Mouse (Mus musculus): ENCODE measurements at regions not wholly inside any gene's neighbourhood (a gene's known extent, or its start where the extent isn't known, plus 50 kb on each side); places are given as distances from the start of the nearest gene placed in this dataset.
A peak's percentile ranks its signal among the peaks of the same experiment; 100 is the strongest.

GRCm38 (mm10) chr15:59232290-59232689 lies 343.2 kb downstream of the Gm49356 start:
- Histone ChIP-seq H3K4me1 (ENCODE audit: control insufficient read depth, insufficient read depth, low read length) (no peaks in the 10 kb centered on the region; the same call in 1 of the 2 replicates), H3K36me3 (ENCODE audit: control insufficient read depth, insufficient read depth, low read length) (no peaks in the 10 kb centered on the region), H3K79me2 (ENCODE audit: control insufficient read depth, insufficient read depth, low read length) (no peaks in the 10 kb centered on the region), H3K27me3 (ENCODE audit: control insufficient read depth, insufficient read depth, low read length) (no peaks in the 10 kb centered on the region), H3K4me3 (ENCODE audit: insufficient read depth, low read depth, low read length) (no peak overlapping the region), H3K9ac (ENCODE audit: low read depth, low read length) (no peak overlapping the region), H3K27ac (replicated peaks; ENCODE audit: insufficient read depth, low read depth, low read length) (no peak overlapping the region)
- 80% methylated on average over 5 of the region's 5 CpGs for WGBS
- DNase-seq (ENCODE audit: extremely low read depth, low read depth, low spot score): no peak
- TF ChIP-seq CTCF (IDR thresholded peaks at IDR 0.05; ENCODE audit: low read depth, low read length): no peak

DNA sequence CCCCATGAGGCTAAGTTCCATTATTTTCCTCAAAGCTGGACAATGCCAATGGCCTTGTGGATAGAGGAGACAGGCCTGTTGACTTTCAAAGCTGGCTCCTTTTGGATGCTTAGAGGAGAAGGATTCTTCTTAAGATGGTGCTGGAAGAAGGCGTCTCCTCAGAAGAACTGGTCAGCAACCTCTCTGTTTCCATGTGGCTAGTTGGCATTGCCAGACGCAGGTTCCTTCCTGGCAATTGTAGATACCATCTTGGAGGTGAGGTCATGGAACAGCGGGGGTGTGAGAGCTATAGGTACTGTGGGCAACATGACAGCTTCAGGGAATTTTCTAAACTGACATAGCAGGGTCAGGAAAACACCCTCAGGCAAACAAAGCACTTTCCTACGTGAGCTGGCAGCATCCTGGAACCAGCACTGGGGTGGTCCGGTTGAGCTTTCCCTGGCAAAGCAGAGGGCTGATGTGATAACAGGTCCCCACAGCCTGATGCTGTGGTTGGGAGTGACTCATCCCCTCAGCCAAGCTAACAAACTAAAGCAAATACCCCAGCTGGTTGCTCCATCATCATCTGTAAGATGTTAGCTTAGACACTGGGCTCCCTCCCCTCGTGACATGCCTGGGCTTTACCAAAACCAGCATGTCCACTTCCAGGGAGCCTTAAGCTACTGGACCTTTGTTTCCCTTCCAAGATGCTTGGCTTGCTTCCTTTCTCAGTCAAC lies 348.5 kb downstream of the Gm49356 start:
- H3K27ac ChIP-seq (replicated peaks; ENCODE audit: insufficient read depth, low read depth, low read length): no peak overlapping the region
- no peak overlapping the region for H3K9ac ChIP-seq (ENCODE audit: low read depth, low read length)
- H3K79me2 ChIP-seq (ENCODE audit: control insufficient read depth, insufficient read depth, low read length): no peaks in the 10 kb centered on the region
- H3K4me3 ChIP-seq (ENCODE audit: insufficient read depth, low read depth, low read length): no peak overlapping the region
- no peak for DNase-seq (ENCODE audit: extremely low read depth, low read depth, low spot score)
- TF ChIP-seq POLR2A (IDR thresholded peaks at IDR 0.05; ENCODE audit: extremely low read depth, insufficient read depth, low read length): no peak
- TF ChIP-seq CTCF (IDR thresholded peaks at IDR 0.05; ENCODE audit: low read depth, low read length): no peak
- no peaks in the 10 kb centered on the region for H3K27me3 ChIP-seq (ENCODE audit: control insufficient read depth, insufficient read depth, low read length)
- H3K4me1 ChIP-seq (ENCODE audit: control insufficient read depth, insufficient read depth, low read length): no peaks in the 10 kb centered on the region
- H3K36me3 ChIP-seq (ENCODE audit: control insufficient read depth, insufficient read depth, low read length): no peaks in the 10 kb centered on the region
- 92% methylated on average over 6 of the region's 6 CpGs for WGBS

DNA sequence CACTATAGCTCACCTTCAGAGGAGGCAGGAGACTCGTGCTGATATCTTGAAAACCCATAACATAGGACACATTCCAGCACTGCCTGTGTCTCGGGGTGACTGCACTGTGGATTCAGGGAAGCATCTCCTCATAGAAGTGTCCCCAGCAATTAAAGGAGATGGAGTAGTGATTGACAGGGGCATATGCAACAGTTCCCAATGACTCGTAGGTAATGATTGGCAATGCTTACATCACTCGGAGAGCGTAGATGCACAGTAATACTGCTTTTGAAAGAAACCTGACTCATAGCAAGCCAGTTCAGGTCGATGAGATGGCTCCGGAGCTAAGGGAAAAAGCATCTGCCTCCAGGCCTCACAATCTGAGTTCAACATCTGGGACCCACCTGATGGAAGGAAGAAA lies 352.7 kb downstream of the Gm49356 start:
- Histone ChIP-seq H3K4me3 (ENCODE audit: insufficient read depth, low read depth, low read length) (no peak overlapping the region), H3K4me1 (ENCODE audit: control insufficient read depth, insufficient read depth, low read length) (peaks cover 9% of the 10 kb centered on the region), H3K9ac (ENCODE audit: low read depth, low read length) (no peak overlapping the region), H3K27ac (replicated peaks; ENCODE audit: insufficient read depth, low read depth, low read length) (no peak overlapping the region), H3K79me2 (ENCODE audit: control insufficient read depth, insufficient read depth, low read length) (no peaks in the 10 kb centered on the region), H3K27me3 (ENCODE audit: control insufficient read depth, insufficient read depth, low read length) (no peaks in the 10 kb centered on the region), H3K36me3 (ENCODE audit: control insufficient read depth, insufficient read depth, low read length) (no peaks in the 10 kb centered on the region)
- TF ChIP-seq POLR2A (IDR thresholded peaks at IDR 0.05; ENCODE audit: extremely low read depth, insufficient read depth, low read length): no peak
- no peak for TF ChIP-seq CTCF (IDR thresholded peaks at IDR 0.05; ENCODE audit: low read depth, low read length)
- WGBS: 87% methylated on average over 7 of the region's 7 CpGs
- no peak for DNase-seq (ENCODE audit: extremely low read depth, low read depth, low spot score)

DNA sequence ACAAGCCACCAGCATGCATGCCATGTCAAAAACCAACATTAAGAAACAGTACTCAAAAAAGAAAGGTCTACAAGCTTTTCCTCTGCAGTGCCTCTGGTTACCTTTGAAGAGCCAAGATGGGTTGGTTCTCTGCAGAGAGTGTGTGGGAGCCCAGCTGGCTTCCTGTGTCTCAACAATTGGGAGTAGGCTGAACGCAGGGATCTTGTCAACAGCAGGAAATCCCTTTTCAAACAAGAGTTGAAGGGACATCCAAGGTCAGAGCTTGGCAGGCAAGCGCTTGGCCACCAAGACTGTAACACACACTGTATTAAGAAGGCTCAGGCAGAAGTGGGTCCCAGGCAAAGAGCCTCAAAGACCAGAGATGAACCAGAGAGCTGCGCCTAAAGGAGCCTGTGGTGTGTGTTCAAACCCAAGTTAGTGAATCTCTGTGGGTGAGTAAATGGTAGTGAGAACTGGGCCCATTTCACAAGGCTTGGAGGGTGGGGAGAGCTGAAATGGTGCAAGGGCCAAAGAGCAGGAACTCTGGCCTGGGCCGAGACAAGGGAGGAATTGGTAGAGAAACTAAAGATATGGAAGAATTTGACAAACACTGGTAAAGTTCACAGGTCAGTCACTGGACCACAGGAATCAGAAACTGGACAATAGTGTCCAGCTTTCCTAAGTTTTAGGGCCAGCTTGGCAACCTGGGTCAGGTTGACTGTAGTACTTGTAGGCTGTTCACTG lies 357.0 kb downstream of the Gm49356 start:
- Histone ChIP-seq H3K4me3 (ENCODE audit: insufficient read depth, low read depth, low read length) (no peak overlapping the region), H3K79me2 (ENCODE audit: control insufficient read depth, insufficient read depth, low read length) (no peaks in the 10 kb centered on the region), H3K4me1 (ENCODE audit: control insufficient read depth, insufficient read depth, low read length) (peaks cover 13% of the 10 kb centered on the region), H3K27ac (replicated peaks; ENCODE audit: insufficient read depth, low read depth, low read length) (peak overlapping the region; percentile 74), H3K27me3 (ENCODE audit: control insufficient read depth, insufficient read depth, low read length) (no peaks in the 10 kb centered on the region), H3K36me3 (ENCODE audit: control insufficient read depth, insufficient read depth, low read length) (no peaks in the 10 kb centered on the region), H3K9ac (ENCODE audit: low read depth, low read length) (no peak overlapping the region)
- 20% methylated on average over 4 of the region's 4 CpGs for WGBS
- no peak for TF ChIP-seq CTCF (IDR thresholded peaks at IDR 0.05; ENCODE audit: low read depth, low read length)
- no peak for TF ChIP-seq POLR2A (IDR thresholded peaks at IDR 0.05; ENCODE audit: extremely low read depth, insufficient read depth, low read length)
- peak; percentile 87 for DNase-seq (ENCODE audit: extremely low read depth, low read depth, low spot score)

GRCm38 (mm10) chr15:59248477-59249260 lies 359.6 kb downstream of the Gm49356 start:
- no peak overlapping the region for H3K9ac ChIP-seq (ENCODE audit: low read depth, low read length)
- no peak for TF ChIP-seq POLR2A (IDR thresholded peaks at IDR 0.05; ENCODE audit: extremely low read depth, insufficient read depth, low read length)
- TF ChIP-seq CTCF (IDR thresholded peaks at IDR 0.05; ENCODE audit: low read depth, low read length): no peak
- no peaks in the 10 kb centered on the region for H3K27me3 ChIP-seq (ENCODE audit: control insufficient read depth, insufficient read depth, low read length)
- no peak overlapping the region for H3K27ac ChIP-seq (replicated peaks; ENCODE audit: insufficient read depth, low read depth, low read length)
- WGBS: 74% methylated on average over 12 of the region's 12 CpGs
- no peaks in the 10 kb centered on the region for H3K79me2 ChIP-seq (ENCODE audit: control insufficient read depth, insufficient read depth, low read length)
- H3K4me1 ChIP-seq (ENCODE audit: control insufficient read depth, insufficient read depth, low read length): peaks cover 13% of the 10 kb centered on the region
- no peak overlapping the region for H3K4me3 ChIP-seq (ENCODE audit: insufficient read depth, low read depth, low read length)
- no peak for DNase-seq (ENCODE audit: extremely low read depth, low read depth, low spot score)
- no peaks in the 10 kb centered on the region for H3K36me3 ChIP-seq (ENCODE audit: control insufficient read depth, insufficient read depth, low read length)

Measured in liver, adult 2 months (tissue).